Mouse (Mus musculus) left cerebral cortex, postnatal 36 days (tissue): ENCODE data around the gene Igf1. TPM values are rescaled to one million over a fixed set of nuclear protein-coding genes. Genes with fewer than 3 reads are reported as not detected.

Source experiments
- DNase-seq, 2 experiments: peaks; one replicate each; pipeline ENCODE4 v3.0.0; 2021 to 2022; ENCODE audit warnings: low spot score in 2 of 2, mixed read lengths in 1 of 2
- intact Hi-C: fragments of 180-260 bp; cut with DNase I; formaldehyde crosslinking; loops from one replicate; pipeline ENCODE4 v1.15.1; 2025
- total RNA-seq, 2 experiments: library from RNA; stranded (reverse); gene quantifications; 2 replicates each; pipeline ENCODE4 v1.2.3; 2021

Igf1 gene
- 1 to 10 TPM; 8.1 to 8.8 TPM for total RNA-seq

GRCm38 (mm10) chr10:87858013-87858806 is at the start of gene Igf1:
Igf1 (plus strand) TSS chr10:87858265.
- intact Hi-C loops, result loop anchor here (10.0 kb wide), 1 partner anchor 257 kb away; no protein-coding TSS in a partner anchor
- DNase-seq, result no peak

DNA sequence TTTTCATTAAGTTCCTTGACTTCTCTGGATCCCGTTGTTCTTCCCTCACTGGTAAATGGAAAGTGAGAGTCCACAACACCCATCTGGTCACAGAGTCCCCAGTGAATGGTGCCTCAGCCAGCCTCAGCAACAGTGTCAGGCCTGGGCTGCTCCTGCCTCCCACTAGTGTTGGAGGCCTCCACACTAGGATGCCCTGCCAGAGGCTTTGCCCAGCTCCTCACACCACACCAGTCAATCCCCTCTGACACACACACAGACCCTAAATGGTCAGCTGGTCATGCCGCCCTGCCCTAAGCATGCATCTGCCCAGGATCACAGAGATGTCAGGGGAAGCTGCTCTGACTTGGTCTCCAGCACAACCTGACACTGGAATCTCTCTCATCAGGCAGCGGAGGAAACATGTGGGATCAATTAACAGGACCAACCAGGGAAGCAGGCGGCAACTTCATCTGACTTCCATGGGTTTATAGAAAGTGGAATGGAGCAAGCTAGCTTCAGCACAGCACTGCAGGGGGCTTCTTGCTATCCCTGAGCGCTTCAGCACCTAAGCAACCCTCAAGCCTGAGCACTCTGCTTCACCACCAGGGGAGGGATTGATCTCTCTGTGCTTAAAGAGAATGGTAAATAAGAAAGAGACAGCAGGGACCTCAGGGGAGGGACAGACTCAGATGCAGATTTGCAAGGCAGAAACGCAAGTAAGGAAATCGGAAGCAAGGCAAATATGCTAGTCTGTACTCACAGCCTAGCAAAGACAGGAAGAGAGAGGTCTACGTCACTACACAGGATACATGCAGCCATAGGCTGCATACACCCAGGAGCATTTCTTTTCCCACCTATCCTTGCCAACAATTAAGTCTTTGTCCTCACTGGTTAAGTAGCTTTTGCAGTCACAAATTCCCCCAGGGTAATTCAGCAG is 45.6 kb upstream of the Igf1 start:
- no peak for DNase-seq
- intact Hi-C loops, result no loop called here

GRCm38 (mm10) chr10:87813073-87813590 is 44.9 kb upstream of the Igf1 start:
- DNase-seq, result peak in 1 of 2 experiments; percentile 15
- intact Hi-C loops, result no loop called here

- DNase-seq, result no peak
- intact Hi-C loops, result no loop called here
Measured at GRCm38 (mm10) chr10:87816861-87817260, 41.2 kb upstream of the Igf1 start.

GRCm38 (mm10) chr10:87817786-87818185 is 40.3 kb upstream of the Igf1 start:
- no peak for DNase-seq
- intact Hi-C loops, result no loop called here

DNA sequence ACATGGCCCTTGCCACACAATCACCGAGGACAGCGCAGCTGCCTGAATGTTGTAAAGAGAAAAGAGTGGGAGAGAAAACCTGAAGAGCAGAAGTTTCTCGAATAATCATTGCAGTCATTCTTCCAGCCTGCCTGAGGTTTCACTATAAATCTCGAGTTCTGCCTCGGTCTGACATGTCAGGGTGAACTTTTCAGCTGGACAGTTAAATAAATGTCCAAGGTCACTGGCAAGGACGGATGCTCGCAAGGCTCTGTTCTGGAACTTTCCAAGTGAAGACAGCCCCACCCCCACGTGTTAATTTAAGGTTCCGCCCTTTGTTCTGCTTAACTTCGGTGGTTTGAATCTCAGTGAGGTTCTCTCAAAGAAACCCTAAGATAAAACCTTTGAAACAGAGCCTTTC is 36.2 kb upstream of the Igf1 start:
- intact Hi-C loops, result no loop called here
- no peak for DNase-seq

GRCm38 (mm10) chr10:87830012-87830411 is 28.1 kb upstream of the Igf1 start:
- intact Hi-C loops, result no loop called here
- DNase-seq, result no peak

- DNase-seq, result no peak
- intact Hi-C loops, result no loop called here
Measured at GRCm38 (mm10) chr10:87830639-87831038, 27.4 kb upstream of the Igf1 start.

- no peak for DNase-seq
- intact Hi-C loops, result no loop called here
Measured at GRCm38 (mm10) chr10:87832101-87832500, 26.0 kb upstream of the Igf1 start.

GRCm38 (mm10) chr10:87839454-87839853 is 18.6 kb upstream of the Igf1 start:
- intact Hi-C loops, result no loop called here

GRCm38 (mm10) chr10:87842501-87842900 is 15.6 kb upstream of the Igf1 start:
- DNase-seq, result no peak
- intact Hi-C loops, result no loop called here

More at GRCm38 (mm10) chr10:87839454-87839853, 18.6 kb upstream of the Igf1 start:
- DNase-seq, result no peak

DNA sequence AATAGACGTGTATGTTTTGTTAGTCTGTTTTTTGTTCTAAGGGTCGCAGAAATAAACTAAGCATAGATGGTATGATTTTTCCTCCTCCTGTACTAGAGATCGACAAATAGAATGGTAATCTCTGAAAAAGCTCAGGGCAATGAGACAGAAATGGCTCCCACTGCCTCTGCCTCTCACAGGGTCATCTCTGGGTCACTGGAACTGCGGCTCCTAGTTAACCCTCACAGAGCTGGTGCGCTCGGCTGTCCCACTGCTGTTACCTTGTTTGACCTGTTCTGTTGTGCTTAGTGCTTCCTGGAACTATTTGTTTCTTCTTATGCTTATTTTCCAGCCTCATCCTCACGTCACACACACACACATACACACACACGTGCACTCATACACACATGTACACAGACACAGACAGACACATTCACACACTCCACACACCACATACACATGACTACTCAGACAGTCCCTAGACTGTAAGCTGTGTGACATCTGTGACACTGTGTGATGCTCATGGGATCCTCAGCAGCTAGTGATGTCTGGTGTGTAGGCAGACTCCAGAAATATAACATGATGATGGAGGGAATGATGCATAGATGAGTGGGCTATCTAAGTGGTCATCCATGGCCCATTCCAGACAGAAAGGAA is 13.0 kb upstream of the Igf1 start:
- intact Hi-C loops, result no loop called here
- no peak for DNase-seq

DNA sequence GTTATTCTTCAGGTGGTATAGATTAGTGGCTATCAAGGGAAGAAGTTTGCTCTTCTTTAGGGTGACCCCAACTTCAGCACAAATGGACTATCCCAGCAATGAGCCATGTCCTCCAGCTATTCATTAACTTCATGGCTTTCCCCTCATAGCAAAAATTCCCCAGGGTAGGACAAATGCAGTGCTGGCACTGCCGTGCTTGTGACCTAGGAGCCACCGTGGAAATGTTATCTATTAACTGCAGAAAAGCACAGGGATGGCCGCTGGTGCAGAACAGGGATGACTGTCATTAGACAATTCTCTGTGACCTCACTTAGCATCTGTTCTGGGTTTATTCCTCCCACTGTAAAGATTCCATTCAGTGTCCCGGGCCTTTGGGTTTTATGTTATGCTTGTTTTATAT is 10.2 kb upstream of the Igf1 start:
- DNase-seq, result no peak

GRCm38 (mm10) chr10:87848419-87848818 is 9.6 kb upstream of the Igf1 start:
- no peak for DNase-seq
- intact Hi-C loops, result no loop called here

More for the DNA sequence above, 10.2 kb upstream of the Igf1 start:
- intact Hi-C loops, result no loop called here

GRCm38 (mm10) chr10:87851492-87851891 is 6.6 kb upstream of the Igf1 start:
- no peak for DNase-seq
- intact Hi-C loops, result loop anchor here (5.0 to 10.0 kb wide), 3 partner anchors 121 to 476 kb away; no protein-coding TSS in a partner anchor

- peak; percentile 25 to 42 for DNase-seq
- intact Hi-C loops, result loop anchor here (5.0 to 10.0 kb wide), 3 partner anchors 118 to 473 kb away; no protein-coding TSS in a partner anchor
Measured at GRCm38 (mm10) chr10:87854408-87854807, 3.7 kb upstream of the Igf1 start.

DNA sequence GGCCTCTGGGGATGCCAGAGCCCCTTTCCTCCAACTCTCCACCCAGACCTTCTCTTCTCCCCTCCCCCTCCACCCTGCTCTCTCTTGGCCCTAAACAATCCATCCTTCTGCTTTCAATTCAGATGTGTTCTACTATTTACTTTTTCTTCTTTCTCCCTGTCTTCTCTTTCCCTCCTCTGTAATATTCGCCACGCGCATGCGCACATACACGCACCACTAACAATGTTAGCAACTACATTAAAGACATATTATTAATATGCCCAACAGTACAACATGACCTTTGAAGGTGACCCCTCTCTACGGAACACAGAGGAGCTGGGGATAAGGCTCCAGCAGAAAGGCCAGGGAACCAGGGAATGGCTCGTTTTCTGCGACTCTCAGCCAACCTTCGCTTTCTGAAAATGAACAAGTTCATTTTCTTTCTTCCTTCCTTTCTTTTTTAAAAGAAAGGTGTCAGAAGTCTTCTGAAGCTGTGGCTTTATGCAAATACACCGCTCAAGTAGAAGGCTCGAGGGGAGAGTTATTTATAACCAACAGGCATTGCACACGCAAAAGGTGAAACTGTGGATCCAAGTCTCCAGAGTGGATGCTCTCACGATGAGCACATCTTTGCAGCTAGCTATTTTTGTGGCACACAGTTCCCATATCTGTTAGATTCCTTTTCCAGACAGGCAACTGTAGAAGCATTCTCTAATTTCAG is 2.5 kb upstream of the Igf1 start:
- no peak for DNase-seq
- intact Hi-C loops, result loop anchor here (10.0 kb wide), 1 partner anchor 259 kb away; no protein-coding TSS in a partner anchor

DNA sequence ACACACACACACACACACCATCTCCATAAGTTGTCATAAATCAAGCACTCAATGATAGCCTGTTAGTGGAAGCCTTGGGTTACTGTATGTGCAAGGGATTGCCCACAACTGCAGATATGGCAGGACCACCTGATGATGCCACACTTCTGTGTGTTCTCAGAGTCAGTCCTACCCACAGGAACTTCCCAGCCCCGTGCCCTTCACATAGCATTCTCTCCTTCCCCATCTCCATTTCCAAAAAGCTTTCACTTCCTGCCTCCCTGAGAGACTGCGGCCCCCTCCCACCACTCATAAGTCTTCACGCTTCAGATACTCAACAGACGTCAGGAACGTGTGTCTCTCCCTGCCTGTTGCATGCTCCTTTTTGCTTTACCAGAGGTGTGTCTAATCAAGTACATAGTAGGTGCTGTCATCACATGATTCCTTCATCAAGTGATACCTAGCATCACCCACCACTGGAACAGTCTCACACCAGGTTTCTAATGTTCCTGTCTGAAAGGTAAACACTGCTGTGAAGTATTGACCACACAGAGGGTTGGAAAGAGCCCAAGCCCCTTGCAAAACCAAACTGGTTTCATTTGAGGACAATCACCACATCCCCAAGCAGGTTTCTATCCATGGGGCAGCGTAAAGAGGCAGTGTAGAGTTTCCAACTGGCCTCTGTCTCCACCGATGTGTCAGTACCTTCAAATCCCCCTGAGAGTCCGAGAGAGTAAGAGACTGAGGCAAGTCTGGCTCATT is 680 bp upstream of the Igf1 start:
- intact Hi-C loops, result loop anchor here (10.0 kb wide), 1 partner anchor 257 kb away; no protein-coding TSS in a partner anchor
- no peak for DNase-seq
